Mouse (Mus musculus): ENCODE data around the gene 2610028H24Rik.

DNA sequence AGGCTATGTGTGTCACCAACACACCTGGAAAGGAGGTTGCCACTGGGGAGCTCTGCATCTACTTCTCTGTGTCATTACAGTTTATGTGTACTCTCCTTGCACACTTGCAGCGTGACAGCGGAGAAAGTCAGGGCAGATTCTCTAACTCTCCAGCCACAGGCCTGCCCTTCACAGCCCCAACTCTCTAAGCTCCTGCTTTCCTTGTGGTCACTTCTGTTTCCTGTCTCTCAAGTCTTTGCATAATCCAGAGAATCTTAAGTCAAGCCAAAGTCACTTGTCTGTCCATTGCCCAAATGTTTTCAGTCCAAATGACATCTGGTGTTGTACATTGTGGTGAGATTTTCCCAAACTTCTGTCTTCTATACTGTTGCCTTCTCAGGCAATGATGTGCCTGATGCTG, 37.4 kb downstream of the 2610028H24Rik start:
- no peak for TF ChIP-seq CTCF (IDR thresholded peaks at IDR 0.05; ENCODE audit: low read depth)
- TF ChIP-seq EP300 (optimal IDR thresholded peaks at IDR 0.05), result no peak

Measured in stomach, postnatal 0 days (tissue).